Mouse (Mus musculus) liver, embryonic 14.5 days (tissue): ENCODE data around the gene Slc39a1.

ENCODE experiments used
- CTCF ChIP-seq: IDR thresholded peaks from 2 replicates; pipeline ENCODE4 v1.5.1; 2016; ENCODE audit warnings: antibody characterized with exemption, low read depth, control low read depth
- EP300 ChIP-seq: IDR thresholded peaks from 2 replicates; pipeline ENCODE4 v1.6.1; 2016; ENCODE audit warnings: antibody characterized with exemption, low read depth

DNA sequence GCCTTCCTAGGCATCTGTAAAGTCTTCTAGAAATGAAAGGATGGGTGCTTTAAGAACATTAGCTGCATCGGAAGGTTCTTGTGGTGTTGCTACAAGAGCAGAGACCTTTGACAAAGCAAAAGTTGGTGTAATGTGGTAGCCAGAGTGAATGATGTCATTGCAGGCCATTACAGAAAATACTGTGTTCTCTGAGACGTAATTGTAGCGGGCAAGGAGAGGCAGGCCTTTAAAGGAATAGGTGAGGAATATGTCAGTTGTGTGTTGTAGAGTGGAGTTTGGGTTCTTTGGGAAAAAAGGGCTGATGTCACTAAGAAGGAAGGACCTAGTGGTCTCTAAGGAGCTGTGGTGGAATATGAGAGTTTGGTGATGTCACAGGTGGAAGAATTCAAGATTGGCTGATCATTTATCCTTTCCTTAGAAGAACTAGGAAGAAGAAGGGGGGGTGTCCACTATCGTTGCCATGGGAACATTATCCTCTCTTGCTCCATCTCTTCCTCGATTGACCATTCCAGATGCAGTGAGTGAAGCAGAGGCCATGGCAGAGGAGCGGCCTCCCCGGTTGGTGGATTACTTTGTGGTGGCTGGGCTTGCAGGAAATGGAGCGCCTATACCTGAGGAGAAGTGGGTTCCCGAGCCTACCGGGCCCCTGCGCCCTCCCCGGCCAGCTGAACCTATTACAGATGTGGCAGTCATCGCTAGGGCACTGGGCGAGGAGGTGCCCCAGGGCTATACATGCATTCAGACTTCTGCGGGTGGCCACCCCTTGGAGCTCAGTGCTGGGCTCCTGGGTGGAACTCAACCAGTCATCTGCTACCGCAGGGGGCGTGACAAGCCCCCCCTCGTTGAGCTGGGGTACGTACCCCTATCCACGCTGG lies 19.2 kb downstream of the Slc39a1 start:
- TF ChIP-seq EP300 (no peak), CTCF (no peak)
